In genomic region chr2:12109306-12109705, GRCm38 (mm10) we compare ENCODE assay signal across 20 mouse cellular contexts.
A peak's percentile ranks its signal among the peaks of the same experiment; 100 is the strongest.
DNase-seq lines count a peak whose midpoint lies in the region; ATAC-seq and TF ChIP-seq lines count a peak whose summit lies in the region.
"Had no signal": no experiment of that assay in that cellular context is flagged by ENCODE, and none has a peak within 500 bp of the region (broad histone marks: within the 10 kb centered on the region; RNA-seq: fewer than 3 reads in every experiment).

No protein-coding gene starts in this region.

- TF ChIP-seq CTCF in lung, adult 2 months (IDR thresholded peaks at IDR 0.05; ENCODE audit: insufficient read depth, low read length): no peak

- TF ChIP-seq POLR2A in lung, adult 2 months (IDR thresholded peaks at IDR 0.05; ENCODE audit: borderline replicate concordance, extremely low read depth, low read depth, low read length): no peak

- DNase-seq in lung, adult 18-20 months: peak; percentile 1 to 3
- no peak for DNase-seq in lung, adult 2 months
- peak; percentile 28 for DNase-seq in lung, postnatal 10 days
- peak; percentile 24 for DNase-seq in lung, postnatal 36 days
- DNase-seq in spleen, postnatal 36 days (ENCODE audit: low spot score in 2 of 2): no peak
- DNase-seq: adrenal gland, adult 8-10 months; adrenal gland, postnatal 25 days; cerebellum, adult 11-12 months; cerebellum, adult 8-10 months; cerebellum, postnatal 14 days; gastrocnemius, postnatal 25 days; heart, adult 2 months; heart, postnatal 14 days; heart, postnatal 4 days had no signal

- H3K4me1 ChIP-seq in lung, adult 2 months (ENCODE audit: control insufficient read depth, insufficient read depth, low read length): no peaks in the 10 kb centered on the region
- H3K4me1 ChIP-seq: forebrain, embryonic 15.5 days; heart, embryonic 10.5 days had no signal

- no peak overlapping the region for H3K4me3 ChIP-seq in lung, adult 2 months (replicated peaks; ENCODE audit: extremely low read depth, low read depth, low read length)
- H3K4me3 ChIP-seq: forebrain, embryonic 15.5 days; heart, adult 2 months; heart, embryonic 10.5 days; heart, embryonic 13.5 days had no signal

- no peak for ATAC-seq in erythroid progenitor cell, adult 5-6 weeks (replicated peaks; ENCODE audit: low FRiP score, poor library complexity, severe bottlenecking)
- ATAC-seq: activated CD4-positive, CD25-positive, alpha-beta regulatory T cell, adult 4 months; forebrain, embryonic 15.5 days; hindbrain, postnatal 0 days had no signal

- WGBS in lung, adult 2 months: 60% methylated on average over 3 of the region's 3 CpGs

Comparison
In these comparisons a context has a peak if more than half of its experiments do, and no peak if none do; other contexts are left out.
1. DNase-seq: peak in lung, adult 18-20 months (2 of 2), lung, postnatal 10 days (single experiment) and lung, postnatal 36 days (single experiment); none in lung, adult 2 months (single experiment) and spleen, postnatal 36 days (0 of 2).